Mouse (Mus musculus): ENCODE data around the gene Slc16a5.

- TF ChIP-seq POLR2A (IDR thresholded peaks at IDR 0.05; ENCODE audit: low read depth, low read length): no peak
- no peak for TF ChIP-seq CTCF (IDR thresholded peaks at IDR 0.05; ENCODE audit: extremely low read depth, insufficient read depth, insufficient read length, insufficient replicate concordance)
These were observed 40.9 kb upstream of the Slc16a5 start for GRCm38 (mm10) chr11:115421328-115421727.

Measured in spleen, adult 2 months (tissue).